Mouse (Mus musculus): ENCODE measurements around the gene Proz.
"Not testable (repeated sequence)": the region's sequence is repeated elsewhere in the genome, so short reads cannot be mapped to it uniquely, and the experiment has no call there.

DNA sequence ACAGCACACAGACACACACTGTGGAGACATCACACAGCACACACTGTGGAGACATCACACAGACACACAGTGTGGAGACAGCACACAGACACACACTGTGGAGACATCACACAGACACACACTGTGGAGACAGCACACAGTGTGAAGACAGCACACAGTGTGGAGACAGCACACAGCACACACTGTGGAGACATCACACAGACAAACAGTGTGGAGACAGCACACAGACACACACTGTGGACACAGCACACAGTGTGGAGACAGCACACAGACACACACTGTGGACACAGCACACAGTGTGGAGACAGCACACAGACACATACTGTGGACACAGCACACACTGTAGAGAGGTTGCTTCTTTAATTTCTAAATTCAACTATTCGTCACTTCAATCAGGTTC lies 14.9 kb downstream of the Proz start:
- not testable (repeated sequence) for TF ChIP-seq CTCF (IDR thresholded peaks at IDR 0.05; ENCODE audit: low read depth, low read length); POLR2A (IDR thresholded peaks at IDR 0.05; ENCODE audit: extremely low read depth, insufficient read depth, low read length)

All from liver, adult 2 months (tissue).